Mouse (Mus musculus) activated CD4-positive, CD25-positive, alpha-beta regulatory T cell, adult 4 months (primary cell): ENCODE results near the gene Naip2. TPM values are rescaled to one million over a fixed set of nuclear protein-coding genes. Genes with fewer than 3 reads are reported as not detected.

Experiments used
- ATAC-seq: one replicate; pipeline ENCODE4 v1.8.0; 2017
- polyA plus RNA-seq, 2 experiments: library from polyadenylated mRNA; unstranded; fragments of 100-300 nt; shearing (Covaris generic); gene quantifications; one replicate each; pipeline ENCODE4 v1.2.1; 2017

The Naip2 gene
- polyA plus RNA-seq, 2 experiments from 2014 or later: 7.7 to 8.6 TPM

- ATAC-seq: peak; percentile 32
Observed at GRCm38 (mm10) chr13:100107652-100108472, 94.0 kb downstream of the Naip2 start, which contains the start of gene Serf1. Gene Serf1, plus strand, starts transcription at chr13:100108012.

DNA sequence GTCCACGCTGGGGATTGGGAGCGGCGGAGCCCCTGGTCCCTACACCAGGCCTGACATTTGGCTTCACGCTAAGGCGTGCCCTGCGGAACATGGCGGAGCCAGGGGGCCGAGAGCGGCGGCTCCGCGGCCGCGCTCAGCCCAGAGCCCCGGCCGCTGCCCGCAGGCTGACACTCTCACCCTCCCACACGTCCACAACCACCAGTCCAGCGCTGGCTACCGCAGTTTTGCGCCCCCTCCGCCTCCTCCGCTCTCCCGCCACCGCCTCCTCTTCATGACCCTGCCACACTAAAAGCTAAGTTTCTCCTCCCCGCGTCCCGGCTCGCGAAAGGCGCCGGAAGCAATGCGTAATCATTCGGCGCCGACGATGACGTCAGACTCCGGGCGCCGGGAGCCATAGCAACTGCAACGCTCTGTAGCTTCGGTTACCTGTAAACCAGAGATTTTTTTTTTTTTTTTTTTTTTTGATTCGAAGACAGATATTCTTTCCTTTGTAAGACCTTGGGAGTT, 98.1 kb downstream of the Naip2 start, which contains the start of gene Bdp1:
TSS of gene Bdp1 (minus strand) at position 323 of the 507 bp plus-strand sequence.
- peak; percentile 77 for ATAC-seq

GRCm38 (mm10) chr13:100103052-100103658, 98.7 kb downstream of the Naip2 start:
- no peak for ATAC-seq

- no peak for ATAC-seq
Observed at GRCm38 (mm10) chr13:100098808-100099207, 103.1 kb downstream of the Naip2 start.

Other genes with a start within 250 kb of the Naip2 start
- 10 to 100 TPM; 10.5 to 16.3 TPM for gene Mccc2, start 186.5 kb downstream of the Naip2 start, polyA plus RNA-seq
- 10 to 100 TPM; 17.5 to 20.3 TPM for gene Bdp1, start 98.0 kb downstream of the Naip2 start, polyA plus RNA-seq
- 1 to 10 TPM; 5.4 to 6.7 TPM for gene Serf1, start 94.1 kb downstream of the Naip2 start, polyA plus RNA-seq
- 10 to 100 TPM; 31.8 to 34.7 TPM for gene Smn1, start 77.2 kb downstream of the Naip2 start, polyA plus RNA-seq
- gene Naip5, start 44.2 kb upstream of the Naip2 start, polyA plus RNA-seq: 1 to 10 TPM; 5.7 TPM
- 1 to 10 TPM; 2.2 to 2.5 TPM for gene Naip6, start 115.6 kb upstream of the Naip2 start, polyA plus RNA-seq